Comparison of ENCODE assay signal across 27 mouse cellular contexts in genomic region chr9:75804940-75805339, GRCm38 (mm10). TPM values are rescaled to one million over a fixed set of nuclear protein-coding genes. Genes with fewer than 3 reads are reported as not detected.
A peak's percentile ranks its signal among the peaks of the same experiment; 100 is the strongest.
DNase-seq lines count a peak whose midpoint lies in the region; ATAC-seq lines count a peak whose summit lies in the region.
"Had no signal": no experiment of that assay in that cellular context is flagged by ENCODE, and none has a peak within 500 bp of the region (broad histone marks: within the 10 kb centered on the region; RNA-seq: fewer than 3 reads in every experiment).

No protein-coding gene starts in this region.

- peak; percentile 60 for ATAC-seq in CD4-positive, CD25-positive, alpha-beta regulatory T cell, adult 4 months
- peak; percentile 68 for ATAC-seq in activated CD4-positive, CD25-positive, alpha-beta regulatory T cell, adult 4 months
- no peak for ATAC-seq in hindbrain, embryonic 16.5 days
- ATAC-seq: forebrain, embryonic 14.5 days; forebrain, embryonic 16.5 days; Patski had no signal

- no peaks in the 10 kb centered on the region for H3K9me3 ChIP-seq in hindbrain, embryonic 16.5 days (ENCODE audit: control insufficient read depth, low read length)
- H3K9me3 ChIP-seq: embryonic facial prominence, embryonic 15.5 days; forebrain, embryonic 10.5 days; forebrain, embryonic 12.5 days; G1E had no signal

- H3K4me3 ChIP-seq in hindbrain, embryonic 16.5 days (ENCODE audit: low read length), result no peak overlapping the region
- H3K4me3 ChIP-seq: embryonic facial prominence, embryonic 13.5 days; embryonic facial prominence, embryonic 15.5 days; erythroblast, embryonic 14.5 days; forebrain, embryonic 10.5 days; forebrain, embryonic 12.5 days had no signal

- H3K27me3 ChIP-seq in hindbrain, embryonic 16.5 days (replicated peaks; ENCODE audit: control insufficient read depth, insufficient read depth, low read length), result no peaks in the 10 kb centered on the region
- H3K27me3 ChIP-seq: embryonic facial prominence, embryonic 13.5 days; embryonic facial prominence, embryonic 15.5 days; forebrain, embryonic 12.5 days; Patski had no signal

- H3K9ac ChIP-seq in hindbrain, embryonic 16.5 days (ENCODE audit: low read depth, low read length), result no peak overlapping the region
- H3K9ac ChIP-seq: embryonic facial prominence, embryonic 13.5 days; embryonic facial prominence, embryonic 15.5 days; forebrain, embryonic 12.5 days had no signal

- no peaks in the 10 kb centered on the region for H3K36me3 ChIP-seq in hindbrain, embryonic 16.5 days (ENCODE audit: control insufficient read depth, insufficient read depth, low read length)
- H3K36me3 ChIP-seq: embryonic facial prominence, embryonic 13.5 days; embryonic facial prominence, embryonic 15.5 days; forebrain, embryonic 10.5 days; forebrain, embryonic 12.5 days; G1E had no signal

- H3K4me2 ChIP-seq in hindbrain, embryonic 16.5 days (ENCODE audit: low read length), result no peak overlapping the region
- H3K4me2 ChIP-seq: embryonic facial prominence, embryonic 13.5 days; embryonic facial prominence, embryonic 15.5 days; forebrain, embryonic 12.5 days had no signal

- H3K27ac ChIP-seq in hindbrain, embryonic 16.5 days (ENCODE audit: low read depth, low read length), result no peak overlapping the region
- H3K27ac ChIP-seq: embryonic facial prominence, embryonic 13.5 days; embryonic facial prominence, embryonic 15.5 days; forebrain, embryonic 10.5 days; forebrain, embryonic 12.5 days had no signal

- peak; percentile 8 for DNase-seq in CD4-positive helper T cell, adult 2 months (ENCODE audit: low read depth, low spot score)
- no peak for DNase-seq in testis, postnatal 10 days (ENCODE audit: low spot score)
- no peak for DNase-seq in urinary bladder, postnatal 10 days (ENCODE audit: low spot score)
- DNase-seq in right cerebral cortex, adult 2 months (ENCODE audit: low spot score in 2 of 2), result no peak
- DNase-seq: adrenal gland, adult 2 months; adrenal gland, postnatal 10 days; adrenal gland, postnatal 25 days; B cell, adult 2 months; cerebellum, adult 11 months; cerebellum, adult 18-20 months; cerebellum, adult 8-10 months; cerebellum, adult 9-11 months; cerebellum, postnatal 14 days; cerebellum, postnatal 36 days; embryo, embryonic 11 days had no signal

- 85% methylated on average over 6 of the region's 6 CpGs for WGBS in hindbrain, embryonic 16.5 days

- H3K4me1 ChIP-seq in hindbrain, embryonic 16.5 days (ENCODE audit: control insufficient read depth, insufficient read depth, low read depth, low read length), result no peaks in the 10 kb centered on the region
- H3K4me1 ChIP-seq: embryonic facial prominence, embryonic 15.5 days; forebrain, embryonic 10.5 days; forebrain, embryonic 12.5 days had no signal

RNA-seq across cellular contexts. Expression of gene Bmp5, which starts 29.8 kb away (rescaled TPM):
- polyA plus RNA-seq in CD4-positive, CD25-positive, alpha-beta regulatory T cell, adult 4 months (2017; shearing (Covaris generic)), result not detected
- under 1 TPM in 1 of 2 experiments, not detected in 1; 0.34 TPM for polyA plus RNA-seq in activated CD4-positive, CD25-positive, alpha-beta regulatory T cell, adult 4 months (2017; shearing (Covaris generic))
- polyA plus RNA-seq in hindbrain, embryonic 16.5 days (2015; fragmentation: Nextera tagmentation; extraction: Ambion mirVana), result 2.7 and 2.9 TPM in 2 replicates
- polyA plus RNA-seq: erythroblast, embryonic 14.5 days; G1E; Patski had no signal
